Mouse (Mus musculus) testis, adult 2 months (tissue): ENCODE data around the gene Foxp1. TPM values are rescaled to one million over a fixed set of nuclear protein-coding genes. Genes with fewer than 3 reads are reported as not detected.

Experiments used
- H3K27ac ChIP-seq: fragments of 200-500 bp; 2 replicates; pipeline ENCODE4 v1.5.1; 2012; ENCODE audit warnings: low read depth, low read length; ENCODE audit not compliant: control insufficient read depth, insufficient read depth
- H3K27me3 ChIP-seq: fragments of 200-500 bp; 2 replicates; pipeline ENCODE4 v1.6.1; 2012; ENCODE audit warnings: mild to moderate bottlenecking, low read length, moderate library complexity; ENCODE audit not compliant: control insufficient read depth, insufficient read depth
- H3K36me3 ChIP-seq: fragments of 200-500 bp; 2 replicates; pipeline ENCODE4 v1.6.1; 2012; ENCODE audit warnings: mild to moderate bottlenecking, low read length; ENCODE audit not compliant: control insufficient read depth, insufficient read depth
- H3K4me1 ChIP-seq: fragments of 200-500 bp; 2 replicates; pipeline ENCODE4 v1.6.1; 2012; ENCODE audit warnings: low read length; ENCODE audit not compliant: control insufficient read depth, insufficient read depth
- H3K4me3 ChIP-seq: fragments of 200-500 bp; 2 replicates; pipeline ENCODE4 v1.5.1; 2012; ENCODE audit warnings: low read depth, mild to moderate bottlenecking, low read length, moderate library complexity, mixed read lengths; ENCODE audit not compliant: control insufficient read depth
- CTCF ChIP-seq: fragments of 200-500 bp; IDR thresholded peaks from 2 replicates; pipeline ENCODE4 v1.5.1; 2012; ENCODE audit warnings: low read depth, mild to moderate bottlenecking, inconsistent platforms, low read length, moderate library complexity; ENCODE audit not compliant: control insufficient read depth, insufficient read depth, insufficient replicate concordance
- POLR2A ChIP-seq: fragments of 200-500 bp; IDR thresholded peaks from 2 replicates; pipeline ENCODE4 v1.6.1; 2012; ENCODE audit warnings: low read depth, mild to moderate bottlenecking, inconsistent platforms, low read length, moderate library complexity; ENCODE audit not compliant: control insufficient read depth
- polyA plus RNA-seq: library from polyadenylated mRNA; depleted of rRNA; stranded (reverse); fragments of >200 nt; gene quantifications from 2 replicates; pipeline ENCODE4 v1.2.3, GENCODE M21; 2012

Gene Foxp1
- polyA plus RNA-seq, 1 experiment = 34.8 TPM

GRCm38 (mm10) chr6:99210161-99210560, 312.4 kb downstream of the Foxp1 start:
- no peak overlapping the region for H3K27ac ChIP-seq
- H3K4me1 ChIP-seq = no peaks in the 10 kb centered on the region
- no peaks in the 10 kb centered on the region for H3K36me3 ChIP-seq
- TF ChIP-seq POLR2A (no peak), CTCF (no peak)
- H3K4me3 ChIP-seq = no peak overlapping the region
- H3K27me3 ChIP-seq = no peaks in the 10 kb centered on the region

DNA sequence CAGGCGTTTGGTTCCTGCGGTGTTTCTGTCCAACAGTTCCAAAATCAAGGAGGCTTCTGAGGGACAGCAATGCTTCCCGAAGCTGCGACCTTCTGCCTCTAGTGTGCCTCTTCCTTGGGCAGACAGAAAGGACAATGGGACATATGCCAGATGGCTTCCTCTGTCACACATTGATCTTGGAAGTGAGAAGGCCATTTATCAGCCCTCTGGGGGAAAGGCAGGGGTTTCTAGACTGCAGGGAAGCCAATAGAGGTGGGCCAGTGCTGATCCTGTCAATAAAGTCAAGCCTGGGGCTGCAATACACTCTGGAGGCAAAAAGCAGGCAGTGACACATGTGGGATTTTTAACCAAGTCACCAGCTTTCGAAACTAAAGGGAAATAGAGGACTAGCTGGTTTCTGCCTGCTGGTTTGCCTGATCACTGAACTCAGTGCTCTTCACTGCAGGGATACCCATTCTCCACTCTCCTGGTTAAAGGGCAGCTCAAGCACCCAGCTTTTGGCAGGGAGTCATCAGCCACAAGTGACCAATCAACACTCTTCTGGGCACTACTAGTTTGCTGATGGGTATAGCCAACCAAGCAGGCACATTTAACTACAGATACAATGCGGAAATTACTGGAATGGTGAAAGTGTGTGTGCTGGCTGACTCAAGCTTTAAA, 315.2 kb downstream of the Foxp1 start:
- TF ChIP-seq POLR2A = no peak
- no peak for TF ChIP-seq CTCF
- no peak overlapping the region for H3K4me3 ChIP-seq
- H3K4me1 ChIP-seq = no peaks in the 10 kb centered on the region
- H3K36me3 ChIP-seq = no peaks in the 10 kb centered on the region
- no peaks in the 10 kb centered on the region for H3K27me3 ChIP-seq
- H3K27ac ChIP-seq = no peak overlapping the region

DNA sequence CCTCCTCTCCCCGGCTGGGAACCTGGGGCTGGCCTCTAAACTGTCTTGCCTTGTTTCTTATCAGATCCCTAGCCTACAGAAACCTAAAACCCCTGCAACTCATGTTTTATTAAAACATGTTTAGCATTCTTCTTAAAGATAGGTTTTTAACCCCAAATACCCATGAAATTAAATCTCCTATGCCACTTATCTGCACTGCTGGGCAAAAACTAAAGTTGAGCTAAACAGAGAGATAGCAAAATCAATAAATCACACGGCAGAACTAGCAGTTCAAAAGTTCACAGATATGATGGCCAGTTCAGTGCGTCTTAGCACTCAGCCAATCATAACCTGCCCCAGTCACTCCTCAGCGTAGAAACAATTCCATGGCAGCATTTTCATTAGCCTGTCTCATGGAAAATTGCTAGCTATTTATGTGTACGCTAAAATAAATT, 316.1 kb downstream of the Foxp1 start:
- Histone ChIP-seq H3K27ac (no peak overlapping the region), H3K36me3 (no peaks in the 10 kb centered on the region), H3K4me3 (no peak overlapping the region), H3K4me1 (no peaks in the 10 kb centered on the region), H3K27me3 (no peaks in the 10 kb centered on the region)
- TF ChIP-seq CTCF (no peak), POLR2A (no peak)

DNA sequence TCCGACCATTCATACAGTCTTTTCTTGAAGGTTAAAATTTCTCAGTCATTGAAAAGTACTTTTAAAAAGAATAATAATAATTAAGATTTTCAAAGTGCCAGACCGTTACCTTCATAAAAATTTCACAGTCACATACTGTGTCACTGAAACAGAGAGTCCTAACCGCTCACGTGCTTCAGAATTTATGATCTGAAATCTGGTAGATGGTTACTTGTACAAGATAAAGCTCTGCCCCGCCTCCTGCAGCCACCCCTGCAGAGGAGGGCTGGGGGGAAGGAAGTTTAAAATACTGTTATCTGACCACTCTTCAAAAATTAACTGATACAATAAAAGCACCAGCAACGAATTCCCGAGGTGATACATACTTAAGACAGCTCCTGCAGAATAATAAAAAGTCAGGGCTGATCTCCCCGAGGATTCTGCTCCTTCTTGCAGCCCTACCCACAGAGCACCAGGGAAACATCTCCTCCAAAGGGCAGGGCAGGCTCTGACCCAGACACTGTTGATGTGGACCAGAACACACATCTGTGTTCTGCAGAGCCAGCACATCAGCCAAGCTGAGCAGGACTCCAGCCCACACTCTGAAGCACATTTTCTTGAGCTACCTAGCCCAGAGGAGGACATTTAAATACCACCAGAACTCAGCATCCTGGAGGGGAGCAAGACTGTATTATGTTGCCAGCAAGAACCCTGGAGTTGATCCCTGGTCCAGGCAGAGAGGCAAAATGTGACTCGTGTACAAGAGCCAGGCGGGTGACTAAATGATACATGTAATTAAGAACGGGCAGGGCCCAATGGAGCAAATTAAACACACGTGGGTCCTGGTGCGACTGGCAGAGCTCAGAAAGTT, 316.7 kb downstream of the Foxp1 start:
- no peak overlapping the region for H3K27ac ChIP-seq
- no peaks in the 10 kb centered on the region for H3K36me3 ChIP-seq
- no peak overlapping the region for H3K4me3 ChIP-seq
- no peaks in the 10 kb centered on the region for H3K4me1 ChIP-seq
- H3K27me3 ChIP-seq = no peaks in the 10 kb centered on the region
- no peak for TF ChIP-seq CTCF
- no peak for TF ChIP-seq POLR2A

DNA sequence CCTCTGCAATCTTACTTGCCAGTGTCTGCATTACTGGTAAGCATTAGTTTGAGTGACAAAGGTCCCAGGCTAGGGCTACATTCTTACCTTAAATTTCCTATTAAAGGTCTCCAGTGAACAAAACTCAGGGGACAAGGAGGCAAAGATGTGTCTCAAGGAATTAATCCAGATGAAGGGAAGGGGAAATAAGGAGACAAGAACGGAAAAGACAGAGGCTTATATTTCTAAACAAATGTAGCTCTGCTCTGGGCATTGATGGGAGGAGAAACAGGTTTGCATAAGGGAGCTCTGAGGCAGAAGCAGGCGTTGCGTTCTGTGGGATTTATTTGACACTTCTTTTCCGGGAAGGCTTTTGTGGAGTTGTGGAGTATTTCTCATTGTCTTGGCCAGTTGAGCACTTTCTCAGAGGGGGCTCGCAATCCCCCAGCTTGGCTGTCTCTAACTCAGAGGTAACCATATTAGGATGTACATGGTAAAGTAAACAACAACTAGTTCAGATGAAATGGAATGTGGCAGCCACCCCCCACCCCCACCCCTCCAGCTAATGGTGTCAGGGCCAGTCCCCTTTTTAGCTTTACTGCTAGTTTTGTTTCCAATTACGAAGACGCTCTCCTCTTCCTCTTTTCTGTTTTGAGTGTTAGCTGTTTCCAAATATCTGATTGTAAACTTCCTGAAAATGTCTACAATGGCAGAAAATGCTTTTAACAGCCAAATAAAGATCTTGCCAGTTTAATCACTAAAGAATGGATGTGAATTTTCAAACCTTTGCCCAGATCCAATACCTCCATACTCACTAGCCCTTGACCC, 317.5 kb downstream of the Foxp1 start:
- Histone ChIP-seq H3K4me3 (no peak overlapping the region), H3K4me1 (no peaks in the 10 kb centered on the region)

DNA sequence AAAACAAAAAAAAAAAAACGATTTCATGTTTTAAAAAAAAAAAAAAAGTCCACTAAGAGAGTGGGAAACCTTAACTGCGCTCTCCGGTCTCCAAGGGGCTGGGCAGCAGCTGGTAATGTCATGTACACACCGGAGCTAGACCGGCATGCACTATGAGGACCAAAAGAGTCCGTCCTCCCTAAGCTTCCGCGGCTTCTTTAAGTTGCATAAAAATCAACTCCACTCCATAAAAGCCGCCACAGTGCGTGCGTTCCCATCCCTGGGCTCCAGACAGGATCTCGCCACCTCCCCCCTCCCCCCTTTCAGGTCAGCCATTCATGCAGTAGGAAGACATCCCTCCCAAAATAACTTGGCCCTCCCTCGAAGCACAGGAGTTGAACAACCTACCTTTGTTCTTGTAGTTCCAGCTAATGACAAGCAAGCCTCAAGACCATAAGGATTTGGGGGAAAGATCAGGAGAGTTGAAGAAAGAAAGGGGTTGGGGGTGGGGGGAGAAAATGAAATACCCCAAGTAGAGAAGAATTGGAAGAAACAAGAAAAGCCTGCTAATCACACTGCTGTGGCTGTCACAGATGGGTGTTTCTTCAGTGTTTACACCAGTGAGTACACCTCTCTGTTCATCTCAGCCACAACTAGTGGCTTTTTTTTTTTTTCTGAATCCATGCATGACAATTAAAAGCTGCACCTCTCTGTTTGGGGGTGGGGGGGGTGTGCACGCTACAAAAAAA, 318.3 kb downstream of the Foxp1 start:
- Histone ChIP-seq H3K27me3 (no peaks in the 10 kb centered on the region), H3K4me1 (no peaks in the 10 kb centered on the region), H3K27ac (no peak overlapping the region), H3K4me3 (no peak overlapping the region), H3K36me3 (no peaks in the 10 kb centered on the region)
- TF ChIP-seq POLR2A = no peak
- no peak for TF ChIP-seq CTCF

More for the DNA sequence above, 317.5 kb downstream of the Foxp1 start:
- H3K36me3 ChIP-seq = no peaks in the 10 kb centered on the region
- TF ChIP-seq CTCF (no peak), POLR2A (no peak)
- no peak overlapping the region for H3K27ac ChIP-seq
- H3K27me3 ChIP-seq = no peaks in the 10 kb centered on the region
